Mouse (Mus musculus) neural tube, embryonic 10.5 days (tissue): Measurements from ENCODE around the gene Bhlhe41.

Source experiments
- DNase-seq: peaks from one replicate; pipeline ENCODE4 v3.0.0-alpha.2; 2017; ENCODE audit warnings: low spot score; ENCODE audit errors: extremely low spot score

The Bhlhe41 gene

DNA sequence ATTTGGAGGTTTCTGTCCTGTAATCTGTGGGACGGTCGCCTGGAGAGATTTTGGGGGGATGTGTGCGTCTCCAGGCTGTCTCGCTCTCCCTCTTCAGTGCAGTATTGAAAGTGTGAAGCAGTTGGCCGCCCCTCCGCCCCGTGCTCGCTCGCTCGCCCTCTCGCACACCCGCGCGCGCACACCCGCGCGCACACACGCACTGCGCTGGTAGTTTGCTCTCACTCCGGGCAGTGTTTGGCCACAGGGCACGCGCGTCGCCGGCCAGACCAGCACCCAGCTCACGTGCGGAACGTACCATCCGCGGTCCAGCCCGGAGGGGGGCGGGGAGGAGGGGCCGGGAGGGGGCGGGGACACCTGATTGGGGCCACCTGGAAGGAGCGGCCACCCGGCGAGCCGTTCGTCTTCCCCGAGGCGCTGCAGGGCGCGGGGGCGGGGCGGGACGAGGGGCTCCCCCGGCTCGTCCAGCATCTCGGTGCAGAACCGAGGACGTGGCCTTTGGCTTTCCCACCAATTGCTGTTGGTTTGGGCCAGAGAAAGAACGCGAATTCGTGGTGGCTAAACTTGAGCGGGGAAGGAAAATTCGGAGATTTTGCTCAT, at the start of gene Bhlhe41:
Gene Bhlhe41, minus strand, starts transcription at position 270 of the 597 bp plus-strand sequence.
- DNase-seq: peak; percentile 85

DNA sequence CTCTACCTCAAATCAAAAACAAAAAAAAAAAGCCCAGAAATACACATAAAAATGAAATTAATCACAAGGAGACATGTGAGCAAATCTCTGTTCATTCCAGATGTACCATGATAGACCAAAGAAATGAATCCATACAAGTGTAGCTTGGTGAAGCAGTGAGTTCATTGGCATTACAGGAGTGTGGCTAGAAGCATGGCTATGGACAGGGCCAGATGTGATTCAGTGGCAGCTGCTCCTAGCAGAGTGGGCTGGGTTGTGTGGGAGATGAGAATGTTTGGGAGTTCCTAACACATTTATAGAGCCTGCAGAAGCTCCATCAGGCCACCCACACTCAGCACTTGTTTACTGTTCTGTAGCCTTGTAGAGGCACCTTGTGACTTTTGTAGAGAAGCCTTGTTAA, 46.9 kb upstream of the Bhlhe41 start:
- DNase-seq: no peak

GRCm38 (mm10) chr6:145910469-145911426, 45.4 kb upstream of the Bhlhe41 start:
- DNase-seq: no peak

DNA sequence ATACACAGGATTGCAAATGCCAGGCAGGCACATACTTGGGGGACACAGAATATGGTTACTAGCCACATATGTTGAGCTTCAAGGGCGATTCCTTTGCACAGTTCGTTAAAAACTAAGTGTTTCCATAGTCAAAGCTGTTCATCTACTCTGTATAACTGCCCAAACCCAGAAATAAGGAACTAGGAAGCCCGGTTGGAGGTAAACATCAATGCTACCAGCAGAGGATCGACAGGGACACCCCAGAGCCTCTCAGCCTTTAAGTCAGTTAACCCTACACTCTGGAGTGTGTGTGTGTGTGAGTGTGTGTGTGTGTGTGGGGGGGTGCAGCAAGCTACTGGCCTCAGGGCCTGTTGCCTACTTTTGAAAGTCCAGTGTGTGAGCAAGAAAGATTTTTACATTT, 44.6 kb upstream of the Bhlhe41 start:
- DNase-seq: no peak

DNA sequence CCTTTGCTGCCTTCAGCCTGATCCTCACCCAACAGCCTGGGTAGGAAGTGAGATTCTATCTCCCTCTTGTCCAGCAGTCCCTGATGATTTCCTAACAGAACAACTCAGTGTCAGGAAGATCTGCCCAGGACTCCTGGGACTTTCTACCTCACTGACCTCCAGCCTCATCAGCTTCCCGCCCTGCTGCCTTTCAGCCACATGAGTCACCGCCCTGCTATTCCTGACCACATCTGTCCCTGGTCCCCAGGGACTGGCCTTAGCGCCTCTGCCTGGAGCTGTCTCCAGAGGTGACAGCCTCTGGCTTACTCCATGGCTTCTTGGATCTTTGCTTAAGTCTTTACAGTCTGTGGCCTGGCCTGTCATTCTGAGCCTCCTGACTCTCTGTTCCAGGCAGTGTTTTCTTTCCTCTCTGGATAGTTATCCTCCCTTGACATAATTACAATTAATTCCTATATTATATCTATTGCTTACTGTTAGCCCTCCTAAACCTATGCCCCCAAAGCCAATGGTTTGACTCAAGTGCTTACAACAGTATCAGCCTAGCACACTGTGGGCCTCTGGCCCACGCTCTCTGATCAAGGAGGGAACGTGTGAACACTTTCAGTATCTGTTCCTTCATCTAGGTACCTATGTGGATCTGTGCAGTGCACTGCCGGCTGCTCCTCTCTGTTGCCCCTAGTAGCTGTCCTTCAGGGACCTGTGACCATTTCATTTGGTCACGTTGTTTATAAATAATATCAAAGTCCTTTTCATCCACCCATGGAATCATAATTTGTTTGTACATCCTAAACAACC, 40.9 kb upstream of the Bhlhe41 start:
- DNase-seq: no peak

GRCm38 (mm10) chr6:145904616-145905015, 39.3 kb upstream of the Bhlhe41 start:
- no peak for DNase-seq

DNA sequence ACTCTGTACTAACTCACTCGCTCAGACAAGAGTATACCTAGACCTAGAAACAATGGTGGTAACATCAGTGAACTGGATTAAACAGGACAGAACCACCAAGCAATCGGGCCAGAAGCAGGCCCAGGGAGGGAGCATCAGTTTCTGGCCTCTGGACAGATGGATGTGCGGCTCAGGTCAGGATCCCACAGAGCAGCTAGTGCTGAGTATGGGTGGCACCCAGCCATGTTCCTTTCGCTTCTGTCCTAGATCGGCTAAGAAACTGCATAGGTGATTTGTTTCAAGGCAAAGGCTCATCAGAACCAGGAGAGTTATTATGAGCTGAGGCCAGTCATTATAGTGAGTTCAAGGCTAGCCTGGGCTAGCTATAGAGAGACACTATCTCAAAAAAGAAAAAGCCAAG, 38.8 kb upstream of the Bhlhe41 start:
- DNase-seq: no peak

- no peak for DNase-seq
Observed at GRCm38 (mm10) chr6:145894669-145895342, 29.4 kb upstream of the Bhlhe41 start.

GRCm38 (mm10) chr6:145893366-145894021, 28.1 kb upstream of the Bhlhe41 start:
- no peak for DNase-seq

DNA sequence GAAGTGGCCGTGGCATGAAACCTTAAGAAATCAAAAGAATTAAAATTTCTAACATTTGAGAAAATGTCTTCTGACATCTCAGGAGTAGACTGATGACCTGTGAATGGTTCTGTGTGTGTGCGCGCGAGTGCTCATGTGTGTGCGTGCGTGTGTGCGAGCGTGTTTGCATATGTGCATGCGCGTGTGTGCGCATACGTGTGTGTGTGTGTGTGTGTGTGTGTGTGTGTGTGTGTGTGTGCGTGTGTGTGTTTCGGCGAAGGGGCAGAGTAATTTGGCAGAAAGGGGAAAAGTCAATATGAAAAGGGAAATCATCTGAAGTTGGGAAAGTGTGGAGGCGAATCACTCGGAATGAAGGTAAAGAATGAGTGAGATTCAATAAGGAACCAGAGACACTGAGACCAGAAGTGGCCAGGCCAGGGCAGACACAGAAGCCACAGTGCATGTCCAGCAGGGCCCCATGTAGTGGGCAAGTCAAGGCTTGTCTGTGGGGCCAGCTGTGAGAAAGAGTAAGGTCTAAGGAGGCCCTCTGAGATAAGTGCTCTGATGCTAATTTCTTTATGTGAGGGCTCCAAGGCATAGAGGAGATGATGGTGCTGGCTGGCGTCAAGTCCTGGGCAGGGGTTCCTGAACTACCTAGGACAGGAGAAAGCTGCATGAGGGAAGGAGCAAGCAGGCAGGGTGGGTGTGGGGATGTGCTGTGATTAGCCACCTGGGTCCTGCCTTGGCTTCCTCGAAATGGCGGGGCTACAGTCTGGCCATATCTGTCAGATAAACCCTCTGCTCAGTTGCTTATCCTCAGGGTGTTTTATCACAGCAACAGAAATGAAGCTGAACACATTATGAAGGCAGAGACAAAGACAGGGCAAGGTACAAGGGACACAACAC, 27.3 kb upstream of the Bhlhe41 start:
- DNase-seq: no peak

- no peak for DNase-seq
Observed at GRCm38 (mm10) chr6:145891951-145892350, 26.6 kb upstream of the Bhlhe41 start.

DNA sequence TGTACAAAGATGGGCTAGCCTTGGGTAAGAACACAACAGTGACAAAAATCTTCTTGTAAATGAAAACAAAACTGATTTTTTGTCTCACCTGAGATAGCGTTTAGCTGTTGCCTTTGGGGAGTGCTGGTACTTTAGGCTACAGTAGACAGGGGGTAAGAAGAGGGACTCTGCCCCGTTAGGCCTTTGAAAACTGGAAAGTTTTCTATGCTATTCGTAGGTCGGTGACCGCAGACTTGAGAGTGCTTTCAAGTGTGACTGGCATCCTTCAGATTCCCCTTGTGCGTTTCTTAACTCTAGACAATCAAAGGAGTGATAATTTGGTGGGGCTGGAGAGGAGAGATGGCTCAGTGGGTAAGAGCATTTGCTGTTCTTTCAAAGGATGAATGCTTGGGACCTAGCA, 22.4 kb upstream of the Bhlhe41 start:
- no peak for DNase-seq

GRCm38 (mm10) chr6:145886277-145886676, 20.9 kb upstream of the Bhlhe41 start:
- no peak for DNase-seq

DNA sequence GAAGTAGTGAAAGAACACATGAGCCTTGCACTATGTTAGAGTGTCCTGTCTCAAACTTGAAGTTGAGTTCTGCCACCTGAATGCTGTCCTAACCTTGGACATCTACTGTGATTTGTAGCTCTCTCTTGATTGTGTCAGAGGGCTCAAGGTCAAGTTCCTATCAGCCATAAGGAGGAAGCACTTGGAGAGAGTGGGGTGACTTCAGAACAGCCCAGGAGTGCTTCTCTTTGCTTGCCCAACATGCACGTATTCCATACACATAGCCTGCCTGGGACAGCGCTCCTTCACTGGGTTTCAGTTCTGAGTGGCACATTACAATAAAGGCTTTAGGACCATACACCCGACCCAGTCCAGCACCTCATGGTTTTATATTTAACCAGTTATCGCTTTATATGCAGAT, 19.7 kb upstream of the Bhlhe41 start:
- no peak for DNase-seq

DNA sequence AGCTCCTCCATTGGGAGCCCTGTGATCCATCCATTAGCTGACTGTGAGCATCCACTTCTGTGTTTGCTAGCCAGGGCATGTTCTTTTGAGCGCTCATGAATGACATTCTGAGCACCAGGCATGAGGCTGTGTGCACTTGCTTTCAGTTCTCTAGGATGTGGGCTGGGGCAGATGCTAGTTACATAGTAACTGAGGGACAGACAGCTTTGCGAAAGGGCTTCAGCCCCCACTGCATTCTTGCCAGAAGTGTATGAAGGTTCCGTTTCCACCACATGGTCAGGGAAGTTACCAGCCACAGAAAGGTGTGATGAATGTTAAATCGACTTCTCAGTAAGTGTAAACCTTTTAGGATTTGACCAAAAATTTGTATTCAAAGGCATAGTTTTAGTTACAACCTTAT, 18.3 kb upstream of the Bhlhe41 start:
- DNase-seq: no peak

DNA sequence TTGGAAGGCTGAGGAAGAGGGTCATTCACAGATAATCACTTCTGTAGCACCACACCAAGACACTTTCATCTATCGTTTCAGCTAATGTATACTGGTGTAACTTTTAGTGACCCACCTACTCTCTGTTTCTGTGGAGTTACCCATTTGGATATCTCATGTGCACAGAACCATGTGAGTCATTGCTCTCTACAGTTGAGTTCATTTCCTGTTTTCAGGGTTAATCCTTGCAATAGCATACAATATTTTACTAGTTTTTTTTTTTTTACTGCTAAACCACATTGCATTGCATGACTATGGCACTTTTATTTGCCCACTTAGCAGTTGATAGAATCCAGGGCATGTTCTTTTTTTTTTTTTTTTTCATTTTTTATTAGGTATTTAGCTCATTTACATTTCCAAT, 17.7 kb upstream of the Bhlhe41 start:
- no peak for DNase-seq

GRCm38 (mm10) chr6:145880609-145881008, 15.3 kb upstream of the Bhlhe41 start:
- DNase-seq: no peak

GRCm38 (mm10) chr6:145876986-145877735, 11.8 kb upstream of the Bhlhe41 start:
- no peak for DNase-seq

DNA sequence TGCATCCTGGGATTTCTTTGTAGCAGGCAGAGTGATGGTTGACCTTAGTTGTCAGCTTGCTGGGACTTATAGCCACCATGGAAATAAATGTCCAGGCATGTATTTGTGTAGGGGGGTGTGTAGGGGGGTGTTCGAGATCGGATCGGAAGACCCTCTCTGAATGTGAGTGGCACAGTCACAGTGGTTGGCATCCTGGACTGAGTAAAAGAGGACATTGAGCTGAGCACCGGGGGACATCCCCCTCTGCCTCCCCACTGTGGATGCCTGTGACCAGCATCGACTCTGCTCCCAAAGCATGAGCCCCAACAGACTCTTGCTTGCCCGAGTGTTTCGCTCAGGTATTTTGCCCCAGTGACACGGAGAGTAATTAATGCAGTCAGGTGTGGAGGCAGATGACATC, 8.0 kb upstream of the Bhlhe41 start:
- DNase-seq: no peak
